Mouse (Mus musculus): Measurements from ENCODE around the gene Gm49380.
"Not testable (repeated sequence)": the region's sequence is repeated elsewhere in the genome, so short reads cannot be mapped to it uniquely, and the experiment has no call there.

Gene Gm49380

GRCm38 (mm10) chr9:44125546-44126428 lies 12.5 kb upstream of the Gm49380 start:
- DNase-seq (ENCODE audit: low read depth, low spot score), result peak; percentile 75

- DNase-seq (ENCODE audit: low read depth, low spot score), result no peak
These were observed 11.7 kb upstream of the Gm49380 start for GRCm38 (mm10) chr9:44125026-44125425.

- no peak for DNase-seq (ENCODE audit: low read depth, low spot score)
These were observed 11.0 kb upstream of the Gm49380 start for GRCm38 (mm10) chr9:44124317-44124716.

GRCm38 (mm10) chr9:44119948-44120465 lies 6.7 kb upstream of the Gm49380 start:
- DNase-seq (ENCODE audit: low read depth, low spot score), result no peak

- no peak for DNase-seq (ENCODE audit: low read depth, low spot score)
These were observed 5.7 kb upstream of the Gm49380 start for GRCm38 (mm10) chr9:44119011-44119410.

GRCm38 (mm10) chr9:44116182-44116581 lies 2.9 kb upstream of the Gm49380 start:
- no peak for DNase-seq (ENCODE audit: low read depth, low spot score)

- DNase-seq (ENCODE audit: low read depth, low spot score), result no peak
These were observed 2.3 kb upstream of the Gm49380 start for GRCm38 (mm10) chr9:44115599-44115998.

GRCm38 (mm10) chr9:44114453-44114852 lies 1.2 kb upstream of the Gm49380 start:
- no peak for DNase-seq (ENCODE audit: low read depth, low spot score)

GRCm38 (mm10) chr9:44111909-44112308 lies 1.4 kb downstream of the Gm49380 start:
- not testable (repeated sequence) for DNase-seq (ENCODE audit: low read depth, low spot score)

GRCm38 (mm10) chr9:44109360-44110095 lies 3.8 kb downstream of the Gm49380 start:
- DNase-seq (ENCODE audit: low read depth, low spot score), result no peak

- DNase-seq (ENCODE audit: low read depth, low spot score), result no peak
These were observed 4.8 kb downstream of the Gm49380 start for GRCm38 (mm10) chr9:44108269-44109055.

GRCm38 (mm10) chr9:44107557-44108179 lies 5.6 kb downstream of the Gm49380 start:
- DNase-seq (ENCODE audit: low read depth, low spot score), result no peak

- DNase-seq (ENCODE audit: low read depth, low spot score), result peak; percentile 45
These were observed 6.2 kb downstream of the Gm49380 start, which contains the start of gene C1qtnf5 for GRCm38 (mm10) chr9:44107110-44107509. TSS of gene C1qtnf5 (plus strand) at chr9:44107245.

- DNase-seq (ENCODE audit: low read depth, low spot score), result no peak
These were observed 6.7 kb downstream of the Gm49380 start for GRCm38 (mm10) chr9:44106596-44106995.

- DNase-seq (ENCODE audit: low read depth, low spot score), result no peak
These were observed 7.1 kb downstream of the Gm49380 start for GRCm38 (mm10) chr9:44106182-44106581.

GRCm38 (mm10) chr9:44105781-44106180 lies 7.5 kb downstream of the Gm49380 start:
- no peak for DNase-seq (ENCODE audit: low read depth, low spot score)

- DNase-seq (ENCODE audit: low read depth, low spot score), result no peak
These were observed 8.4 kb downstream of the Gm49380 start for GRCm38 (mm10) chr9:44104881-44105280.

- no peak for DNase-seq (ENCODE audit: low read depth, low spot score)
These were observed 11.8 kb downstream of the Gm49380 start, which contains the start of gene Mfrp for GRCm38 (mm10) chr9:44101490-44101889. TSS of gene Mfrp (plus strand) at chr9:44101729.

- DNase-seq (ENCODE audit: low read depth, low spot score), result no peak
These were observed 16.8 kb downstream of the Gm49380 start for GRCm38 (mm10) chr9:44096536-44096935.

GRCm38 (mm10) chr9:44095781-44096180 lies 17.5 kb downstream of the Gm49380 start:
- no peak for DNase-seq (ENCODE audit: low read depth, low spot score)

- DNase-seq (ENCODE audit: low read depth, low spot score), result no peak
These were observed 18.6 kb downstream of the Gm49380 start for GRCm38 (mm10) chr9:44094737-44095136.

Measured in brain, embryonic 18.5 days (tissue).